Mouse (Mus musculus) spleen, postnatal 10 days (tissue): ENCODE results near the gene Gm20388.

Source experiments
- DNase-seq, 2 experiments: peaks; one replicate each; pipeline ENCODE4 v3.0.0; 2021 to 2022; ENCODE audit warnings: low spot score in 2 of 2

The Gm20388 gene

DNA sequence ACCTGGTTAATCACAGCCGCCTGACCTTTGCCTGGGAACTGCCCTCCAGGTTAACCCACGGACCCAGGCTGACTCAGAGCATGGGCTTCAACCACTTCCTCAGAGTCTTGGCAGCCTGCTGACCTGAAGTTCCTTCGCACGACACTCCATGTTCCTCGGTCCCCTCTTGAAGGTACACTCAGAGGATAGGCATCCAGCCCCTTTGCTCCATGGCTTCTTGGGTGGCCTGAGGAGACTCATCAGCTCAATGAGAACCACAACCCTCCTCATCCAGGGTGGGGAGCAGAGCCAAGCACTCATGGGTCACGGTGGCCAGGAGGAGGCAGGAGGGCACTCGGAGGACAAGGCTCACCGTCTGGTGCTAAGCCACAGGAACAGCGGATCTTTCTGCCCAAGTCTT, 1015.6 kb downstream of the Gm20388 start:
- DNase-seq = no peak

DNA sequence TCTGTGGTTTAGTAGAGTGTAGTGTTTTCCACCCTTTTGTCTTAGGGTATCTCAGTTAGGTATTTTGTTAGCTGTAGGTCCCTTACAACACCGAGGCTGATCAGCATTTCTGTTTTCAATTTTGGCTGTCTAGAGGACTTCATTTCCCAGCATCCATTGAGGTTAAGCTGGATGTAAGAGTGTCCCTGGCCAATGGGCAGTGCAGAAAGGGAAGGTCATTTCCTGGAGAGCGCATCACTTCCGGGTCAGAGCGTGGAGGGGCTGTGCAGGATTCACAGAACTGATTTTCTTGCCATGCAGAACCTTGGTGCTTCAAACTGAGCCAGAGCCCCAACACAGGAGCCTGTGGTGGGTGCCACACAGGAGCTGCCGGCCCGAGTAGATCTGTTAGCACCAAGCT, 1017.4 kb downstream of the Gm20388 start:
- DNase-seq = no peak

DNA sequence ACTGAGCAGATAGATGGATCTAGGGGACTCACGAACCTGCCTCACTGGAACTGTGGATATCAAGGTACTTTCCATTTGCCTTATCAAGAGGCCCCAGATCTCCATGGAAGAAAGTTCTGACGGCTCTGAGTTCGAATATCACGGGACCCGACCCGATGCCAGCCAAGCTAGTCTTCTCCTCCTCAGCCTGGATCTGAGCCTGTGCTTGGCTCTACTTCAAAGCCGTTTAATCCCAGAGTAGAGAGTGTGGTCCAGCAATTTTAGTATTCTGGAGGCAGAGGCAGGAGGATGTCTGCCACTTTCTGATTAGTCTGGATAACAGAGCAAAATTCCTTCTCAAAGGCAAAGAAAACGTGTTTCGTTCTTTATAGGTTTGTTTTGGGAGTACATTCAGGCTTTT, 1024.0 kb downstream of the Gm20388 start:
- DNase-seq = no peak

DNA sequence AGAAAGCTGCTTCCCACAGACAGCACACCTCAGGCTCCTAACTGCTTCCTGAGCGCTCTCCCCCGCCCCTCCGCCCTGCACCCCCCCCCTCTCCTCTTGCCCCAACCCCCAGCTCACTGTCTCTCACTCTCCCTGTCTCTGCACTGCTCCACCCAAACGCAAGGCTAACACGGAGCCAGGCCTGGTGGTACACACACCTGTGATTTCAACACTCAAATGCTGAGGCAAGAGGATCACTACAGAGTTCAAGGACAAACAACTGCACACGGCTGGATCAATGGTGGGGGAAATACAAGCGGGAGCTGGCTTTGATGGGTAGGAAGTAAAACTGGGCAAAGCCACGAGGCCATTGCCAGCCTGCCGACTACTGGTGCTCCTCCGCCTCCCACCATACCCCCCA, 1026.0 kb downstream of the Gm20388 start:
- DNase-seq = no peak

DNA sequence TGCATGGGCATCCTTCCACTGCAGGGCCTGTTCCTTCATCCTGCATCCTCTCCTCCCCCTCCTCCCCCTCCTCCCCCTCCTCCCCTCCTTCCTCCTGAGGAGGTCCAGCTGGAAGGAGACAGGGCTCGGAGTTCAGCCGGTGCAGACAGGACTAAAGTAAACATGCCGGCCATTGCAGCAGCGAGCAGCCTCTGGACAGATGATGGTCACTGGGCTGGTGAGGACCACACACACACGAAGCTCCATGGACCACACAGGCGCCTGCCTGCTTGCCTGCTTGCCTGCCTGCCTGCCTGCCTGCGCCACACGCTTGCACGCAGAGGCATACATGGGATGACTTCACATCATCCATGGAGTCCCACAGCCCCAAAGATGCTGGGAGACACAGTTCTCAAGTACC, 1026.8 kb downstream of the Gm20388 start:
- no peak for DNase-seq

DNA sequence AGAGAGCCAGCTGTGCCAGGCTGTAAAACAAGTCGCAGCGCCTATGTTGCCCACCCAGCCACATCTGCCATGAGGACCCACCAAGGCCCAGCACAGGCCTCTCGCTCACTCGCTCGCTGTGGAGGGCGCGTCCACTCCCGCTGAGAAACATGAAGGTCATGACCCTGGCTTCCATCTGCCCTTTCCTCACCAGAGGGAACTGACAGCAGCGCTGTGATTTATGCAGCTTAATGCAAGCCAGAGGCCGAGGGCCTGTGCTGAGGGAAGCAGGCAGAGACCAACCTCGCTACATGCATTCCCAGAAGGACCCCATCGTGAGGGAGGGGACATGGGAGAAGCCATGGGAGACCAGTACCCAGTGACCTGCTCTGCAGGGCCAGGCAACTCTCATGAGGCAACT, 1029.6 kb downstream of the Gm20388 start:
- DNase-seq = no peak

DNA sequence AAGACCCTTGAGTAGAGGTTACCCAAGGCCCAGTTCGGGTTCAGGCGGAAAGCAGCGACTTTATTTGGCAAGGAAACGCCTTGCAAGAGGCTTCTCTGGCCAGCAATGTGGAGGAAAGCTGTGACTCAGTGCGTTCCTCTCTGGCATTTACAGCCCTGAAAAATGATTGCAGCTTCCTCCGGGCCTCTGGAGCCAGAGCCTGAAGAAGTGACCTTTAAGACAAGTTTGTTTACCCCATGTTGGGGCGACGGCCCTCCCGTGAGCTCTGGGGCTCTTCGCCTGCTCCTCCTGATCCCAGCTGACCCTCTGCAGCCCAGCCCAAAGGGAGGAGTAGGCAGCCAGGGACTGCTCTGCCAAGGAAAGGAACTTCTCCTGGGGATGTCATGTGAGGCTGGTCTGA, 1036.6 kb downstream of the Gm20388 start:
- no peak for DNase-seq

DNA sequence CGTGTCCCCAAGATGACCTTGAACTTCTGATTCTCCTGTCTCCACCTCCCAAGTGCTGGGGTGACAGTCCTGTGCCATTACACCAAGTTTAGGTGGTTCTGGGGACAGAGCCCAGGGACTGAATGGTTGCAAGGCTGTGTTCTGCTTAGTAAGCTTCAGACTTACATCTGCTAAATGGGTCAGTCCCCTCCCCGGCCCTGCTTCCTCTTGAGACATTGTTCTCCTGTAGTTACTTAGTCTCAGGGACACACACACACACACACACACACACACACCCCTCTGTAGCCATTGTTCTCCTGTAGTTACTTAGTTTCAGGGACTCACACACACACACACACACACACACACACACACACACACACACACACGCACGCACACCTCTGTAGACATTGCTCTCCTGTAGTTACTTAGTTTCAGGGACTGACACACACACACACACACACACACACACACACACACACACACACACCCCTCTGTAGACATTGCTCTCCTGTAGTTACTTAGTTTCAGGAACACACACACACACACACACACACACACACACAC, 1037.5 kb downstream of the Gm20388 start:
- DNase-seq = no peak

DNA sequence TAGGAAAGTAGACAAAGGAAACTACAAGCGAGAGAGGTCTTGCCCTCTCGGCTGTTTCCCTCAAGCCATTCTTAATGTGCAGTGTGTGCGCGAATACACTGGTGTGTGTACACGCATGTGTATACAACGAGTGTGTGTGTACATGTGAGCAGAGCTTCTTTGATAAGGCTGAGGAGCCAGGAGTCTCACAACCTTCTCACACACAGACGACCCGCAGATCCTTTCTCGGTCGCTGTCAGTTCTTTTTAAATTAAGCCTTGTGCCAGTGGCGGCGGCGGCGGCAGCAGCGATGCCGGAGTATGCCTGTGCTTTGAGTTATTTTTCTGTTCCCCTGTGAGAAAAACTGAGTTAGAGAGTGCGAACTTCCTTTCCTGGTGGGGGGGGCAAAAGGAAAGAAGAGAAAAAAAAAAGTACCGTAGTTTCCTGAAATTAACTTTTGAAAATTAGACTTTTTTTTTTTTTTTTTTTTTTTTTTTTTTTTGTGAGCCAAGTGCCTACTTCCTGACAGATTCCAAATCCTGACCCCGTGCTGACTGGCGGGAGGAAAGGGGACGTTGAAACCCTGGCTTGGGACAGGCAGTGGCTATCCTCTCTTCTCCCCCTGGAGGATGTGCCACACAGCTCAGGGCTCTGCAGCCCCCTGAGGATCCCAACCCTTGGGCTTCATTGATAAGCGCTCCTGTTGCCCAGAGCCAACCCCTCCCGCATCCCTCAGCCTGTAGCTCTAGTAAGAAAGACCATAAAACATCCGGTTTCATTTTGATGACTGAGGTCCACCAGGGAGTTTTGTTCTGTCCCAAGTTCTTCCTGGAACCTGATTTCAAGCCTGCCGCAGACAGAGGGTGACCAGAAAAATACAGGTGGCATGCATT, 1038.2 kb downstream of the Gm20388 start:
- DNase-seq = no peak

DNA sequence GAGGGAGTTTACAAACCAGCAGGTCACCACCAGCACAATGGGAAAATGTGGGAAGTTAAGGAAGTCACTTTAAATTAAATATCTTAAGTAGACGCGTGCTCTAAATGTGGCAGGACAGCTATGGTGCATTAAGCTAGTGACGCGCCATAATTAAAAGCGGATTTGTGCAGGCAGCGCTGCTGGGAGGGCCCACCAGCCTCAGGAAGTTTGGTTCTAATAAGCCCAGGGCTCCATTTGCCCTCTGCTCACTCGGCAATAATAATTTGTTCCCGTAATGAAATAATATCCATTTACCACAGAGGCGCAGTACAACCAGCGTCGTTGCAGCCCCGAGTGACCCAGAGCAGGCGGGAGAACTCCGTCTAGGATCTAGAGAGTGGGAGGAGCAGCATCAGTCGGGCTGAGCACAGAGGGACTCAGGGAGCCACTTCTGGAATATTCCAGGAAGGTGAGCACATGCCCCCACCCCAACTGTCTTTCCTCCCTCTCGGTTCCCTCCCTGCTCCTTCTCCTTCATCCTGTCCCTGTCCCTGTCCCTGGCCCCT, 1040.1 kb downstream of the Gm20388 start:
- DNase-seq = no peak

DNA sequence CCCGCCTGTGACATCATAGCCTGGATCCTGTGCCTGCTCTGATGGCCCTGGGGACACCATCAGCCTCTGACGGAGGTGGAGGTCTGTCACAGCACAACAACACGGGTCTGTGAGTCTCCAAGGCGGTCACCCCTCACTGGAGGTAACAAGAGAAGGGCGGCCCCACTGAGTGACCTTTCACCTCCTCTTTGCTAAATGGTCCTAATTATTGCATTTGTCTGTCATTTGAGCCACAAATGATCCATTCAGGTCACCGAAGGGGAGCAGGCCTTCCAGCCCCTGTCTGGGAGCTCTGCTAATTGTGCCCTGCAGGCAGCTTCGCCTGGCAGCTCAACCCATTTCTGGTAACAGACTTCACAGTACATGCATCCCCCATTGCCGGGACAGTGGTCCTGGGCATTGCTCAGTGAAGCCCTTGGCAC, 1048.8 kb downstream of the Gm20388 start:
- no peak for DNase-seq

DNA sequence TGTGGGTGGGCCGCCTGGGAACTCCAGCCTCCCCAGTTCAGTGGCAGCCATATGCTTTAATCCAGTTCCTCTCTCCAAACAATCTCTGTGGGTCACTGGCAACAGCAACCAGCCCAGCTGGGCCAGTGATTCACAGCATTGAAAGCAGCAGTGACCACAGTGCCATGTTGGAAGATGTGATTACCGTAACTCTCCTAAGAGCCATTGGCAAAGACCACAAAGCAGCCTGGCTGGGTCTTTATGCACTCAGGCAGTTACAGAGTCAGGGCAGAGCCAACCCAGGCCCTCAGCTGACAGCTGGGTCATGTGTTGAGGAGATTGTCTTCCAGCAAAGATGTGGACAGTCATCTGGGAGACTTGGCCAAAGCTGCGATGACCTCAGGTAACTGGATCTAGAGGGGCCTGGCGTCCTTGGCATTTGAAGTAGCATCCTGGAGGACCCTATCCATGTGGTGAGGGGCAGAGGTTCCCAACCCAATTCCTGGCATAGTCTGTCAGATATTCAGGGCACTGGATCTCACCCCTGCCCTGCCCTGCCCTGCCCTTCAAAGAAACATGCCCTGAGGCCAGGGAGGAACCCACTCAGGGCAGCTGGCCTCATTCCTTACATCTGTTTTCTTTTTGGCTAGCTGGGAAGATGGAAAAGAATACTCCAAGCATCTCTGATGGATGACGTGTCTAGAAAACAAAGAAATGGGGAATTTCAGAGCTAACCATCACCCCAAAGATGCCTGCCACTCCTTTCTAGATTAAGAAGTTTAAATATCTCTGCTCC, 1052.2 kb downstream of the Gm20388 start:
- DNase-seq = no peak

DNA sequence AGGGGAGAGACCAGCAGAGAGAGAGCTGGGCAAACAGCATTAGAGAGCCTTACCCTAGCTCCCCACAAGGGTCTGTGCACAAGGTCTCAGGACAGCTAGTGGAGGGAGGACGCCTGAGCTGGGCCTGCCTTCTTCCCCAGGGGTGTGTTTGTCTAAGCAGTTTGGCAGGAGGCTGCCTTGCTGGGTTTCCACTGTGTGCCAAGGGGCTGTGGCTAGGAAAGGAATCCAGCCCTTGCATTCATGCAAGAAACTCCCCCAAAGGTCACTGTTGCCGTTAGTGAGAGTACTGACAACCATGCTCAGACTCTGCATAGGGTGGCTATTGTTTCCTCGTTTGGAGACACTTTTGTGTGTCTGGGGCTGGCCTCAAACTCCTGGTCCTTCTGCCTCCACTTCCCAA, 1055.9 kb downstream of the Gm20388 start:
- no peak for DNase-seq

DNA sequence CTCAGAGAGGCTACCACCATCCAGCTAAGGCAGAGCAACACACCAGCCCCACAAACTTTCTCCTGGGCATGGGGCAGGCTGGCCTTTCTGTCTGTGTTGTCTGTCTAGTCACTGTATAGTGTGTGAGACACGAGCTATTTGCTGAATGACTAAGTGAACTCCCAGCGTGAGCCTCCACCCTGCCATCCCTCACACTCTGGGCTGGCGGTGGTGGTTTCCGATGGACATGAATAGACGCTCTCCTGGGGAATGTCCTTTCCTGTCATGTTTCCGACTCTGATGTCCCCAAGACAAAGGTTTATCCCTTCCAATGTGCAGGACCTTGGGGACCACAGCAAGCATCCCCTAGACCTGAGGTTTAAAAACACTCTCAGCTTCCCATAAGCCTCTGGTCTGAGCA, 1057.7 kb downstream of the Gm20388 start:
- DNase-seq = no peak

DNA sequence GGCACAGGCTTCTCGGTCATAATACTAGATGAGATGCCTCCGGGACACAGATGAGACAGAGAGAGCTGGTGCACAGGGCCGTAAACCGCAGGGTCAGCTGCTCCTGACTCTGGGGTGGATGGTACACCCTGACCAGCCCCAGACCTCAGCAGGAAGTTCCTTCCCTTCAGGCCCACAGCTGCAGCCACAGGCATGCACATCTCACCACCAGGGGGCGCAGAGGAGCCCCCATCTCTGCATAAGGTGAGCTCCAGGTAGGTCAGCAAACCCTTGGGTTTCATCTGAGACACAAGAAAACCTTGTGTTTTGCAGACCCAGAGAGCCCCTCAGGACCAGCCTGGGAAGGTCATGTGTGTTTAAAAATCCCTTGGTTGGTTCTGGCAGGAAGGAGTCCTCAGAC, 1059.7 kb downstream of the Gm20388 start:
- DNase-seq = peak; percentile 12 to 53

DNA sequence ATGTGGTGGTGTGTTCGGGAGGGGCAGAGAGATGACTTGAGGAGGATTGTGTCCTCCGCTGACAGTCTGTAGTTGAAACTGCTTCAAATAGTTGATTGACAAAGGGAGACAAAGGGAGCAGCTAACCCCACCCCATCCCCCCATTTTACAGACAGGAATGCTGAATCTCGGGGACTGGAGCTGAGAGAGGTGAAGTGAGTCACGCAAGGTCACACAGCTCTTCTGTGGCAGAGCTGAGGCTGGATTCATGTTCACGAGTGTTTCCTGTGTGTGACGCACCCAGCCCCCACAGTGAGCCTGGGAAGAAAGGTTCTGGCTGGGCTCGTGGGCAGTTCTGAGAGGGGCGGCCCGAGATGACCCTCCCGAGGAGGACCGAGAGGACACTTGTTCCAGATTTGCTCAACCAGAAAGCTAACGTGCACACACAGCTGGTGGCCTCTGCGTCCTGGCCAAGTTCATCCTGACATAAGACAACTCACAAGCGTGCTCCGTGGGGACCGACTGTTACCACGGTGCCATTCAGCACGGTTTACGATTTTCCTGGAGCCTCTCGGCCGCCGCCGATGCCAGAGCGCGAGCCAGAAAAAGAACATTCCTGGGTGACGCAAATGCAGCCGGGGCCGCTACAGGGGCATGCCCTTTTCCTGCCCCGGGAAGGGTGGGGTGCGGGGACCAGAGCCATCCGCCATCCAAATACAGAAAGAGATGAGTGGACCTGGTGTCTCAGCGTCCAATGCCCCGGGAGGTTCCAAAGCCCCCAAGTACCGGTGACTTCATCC, 1061.2 kb downstream of the Gm20388 start:
- DNase-seq = no peak

DNA sequence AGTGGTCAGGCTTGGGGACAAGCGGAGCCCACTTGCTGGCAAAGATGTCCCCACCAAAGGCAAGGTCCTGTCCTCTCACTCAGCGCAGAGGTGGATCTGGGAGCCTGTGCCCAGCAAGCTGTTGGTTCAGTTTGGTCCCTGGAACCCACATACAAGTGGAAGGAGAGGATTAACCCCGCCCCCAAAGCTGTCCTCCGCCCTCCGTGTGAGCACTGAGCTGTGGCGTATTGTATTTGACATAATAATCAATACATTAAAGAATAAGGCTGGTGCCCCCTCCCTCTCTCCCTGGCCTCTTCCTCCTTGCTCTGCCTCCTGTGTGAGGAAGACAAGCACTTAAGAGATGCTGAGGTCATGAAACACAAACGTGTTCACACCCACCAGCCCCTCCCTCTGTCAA, 1062.4 kb downstream of the Gm20388 start:
- DNase-seq = no peak

DNA sequence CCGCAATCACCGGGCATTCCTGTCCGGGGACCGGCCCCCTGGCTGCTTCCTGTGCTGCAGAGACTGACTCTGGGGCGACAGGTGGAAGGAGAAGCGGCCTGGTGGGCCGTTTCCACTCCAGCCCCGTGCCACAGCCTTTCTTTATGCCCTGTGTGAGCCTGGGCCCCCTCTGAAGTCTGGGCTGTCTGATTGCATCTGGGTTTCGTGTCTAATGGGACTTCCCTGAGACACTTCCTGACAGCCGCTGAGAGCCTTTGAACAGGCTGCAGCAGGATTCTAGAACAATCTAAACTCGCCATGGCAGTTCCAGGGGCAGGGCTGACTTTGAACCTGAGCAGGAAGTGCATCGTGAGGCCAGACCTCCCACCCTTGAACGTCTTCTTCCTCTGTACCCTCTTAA, 1066.5 kb downstream of the Gm20388 start:
- no peak for DNase-seq

DNA sequence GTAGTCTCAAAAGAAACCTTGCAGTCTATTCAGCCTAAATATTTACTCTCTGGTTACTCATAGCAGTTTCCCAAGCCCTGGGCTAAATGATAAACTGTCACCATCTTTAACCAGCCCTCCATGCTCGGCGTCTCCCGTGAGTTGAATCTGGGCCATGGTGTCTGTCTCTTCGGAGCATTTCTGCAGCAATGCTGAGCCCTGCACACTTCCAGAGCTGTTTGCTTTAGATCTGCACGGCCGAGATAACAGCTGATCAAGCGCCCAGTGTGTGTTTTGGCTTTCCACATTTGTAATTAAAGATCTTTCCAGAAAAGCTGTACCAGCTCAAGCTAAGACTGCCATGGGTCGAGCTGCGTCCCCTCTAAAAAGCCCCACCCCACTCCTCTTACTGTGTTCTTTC, 1068.6 kb downstream of the Gm20388 start:
- DNase-seq = no peak

DNA sequence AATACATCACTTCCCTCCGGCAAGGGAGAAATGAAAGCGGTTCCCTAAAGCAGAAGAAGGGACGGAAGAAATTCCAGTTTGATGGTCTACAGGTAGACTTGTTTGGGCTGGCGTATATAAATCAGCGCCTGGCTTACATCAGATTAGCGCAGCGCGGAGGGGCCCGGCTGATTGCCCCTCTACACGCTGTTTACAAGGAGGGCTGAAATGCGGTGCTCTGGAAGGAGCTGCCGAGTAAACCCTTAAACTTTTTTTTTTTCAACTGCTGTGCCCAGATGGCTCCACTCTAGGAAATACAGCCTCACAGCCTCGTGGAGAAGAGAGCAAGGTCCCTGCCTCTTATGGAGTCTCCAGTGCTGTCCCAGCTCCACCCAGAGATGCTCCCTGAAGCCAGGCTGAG, 1070.3 kb downstream of the Gm20388 start:
- no peak for DNase-seq

DNA sequence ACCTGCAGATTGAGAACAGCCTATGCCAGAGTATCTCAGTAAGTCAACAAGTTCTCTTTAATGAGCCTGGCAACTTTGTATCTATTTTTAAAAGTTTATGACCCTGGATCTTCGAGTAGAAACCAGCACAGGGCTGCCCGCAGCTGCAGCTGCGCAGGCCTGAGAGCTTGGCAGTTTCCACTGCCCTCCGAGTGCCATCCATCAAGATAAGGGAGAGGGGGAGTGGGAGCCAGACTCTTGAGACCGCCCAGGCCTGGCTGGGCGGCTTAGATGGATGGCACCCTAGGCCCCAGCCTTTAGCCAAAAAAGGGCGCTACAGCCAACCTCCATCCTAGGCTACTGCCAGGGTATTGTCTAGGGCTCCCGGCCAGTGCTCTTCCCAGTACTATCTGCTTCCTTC, 1074.2 kb downstream of the Gm20388 start:
- no peak for DNase-seq

DNA sequence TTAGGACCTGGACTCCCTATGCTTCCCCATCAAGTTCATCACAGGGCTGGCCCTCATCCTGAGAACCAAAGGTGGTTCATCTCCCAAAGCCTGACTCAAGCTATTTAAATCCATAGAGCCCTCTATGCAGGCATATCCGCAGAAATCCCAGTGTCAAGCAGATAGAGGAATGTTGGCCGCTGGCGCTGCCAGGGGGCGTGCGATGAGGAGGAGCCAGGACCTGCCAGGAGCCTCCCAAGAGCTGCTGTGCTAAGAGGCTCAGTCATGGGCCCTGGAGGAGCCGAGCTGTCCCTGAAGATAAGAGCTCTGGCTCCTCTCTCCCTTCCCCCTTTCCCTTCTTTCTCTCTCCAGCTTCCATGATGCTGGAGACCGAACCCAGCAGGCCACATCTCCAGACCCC, 1075.4 kb downstream of the Gm20388 start:
- no peak for DNase-seq
